Mouse (Mus musculus): ENCODE measurements around the gene Ripor2.

Gene Ripor2

DNA sequence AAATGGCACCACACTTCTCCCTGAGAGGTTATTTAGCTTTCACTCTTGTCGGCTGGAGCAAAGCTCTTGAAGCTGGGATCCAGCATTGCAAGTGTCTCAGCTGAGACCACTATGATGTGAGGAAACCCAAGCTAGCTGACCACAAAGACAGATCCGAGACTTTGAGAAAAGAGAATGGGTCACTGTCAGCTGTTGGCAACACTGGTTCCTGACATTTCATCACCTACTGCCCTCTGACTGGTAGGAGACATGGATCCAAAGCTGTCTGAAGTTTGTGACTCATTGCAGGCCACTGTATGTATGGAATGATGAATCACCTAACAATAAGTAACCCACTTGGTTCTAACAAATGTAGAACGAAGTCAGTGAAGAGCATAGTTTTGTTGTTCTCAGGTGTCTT lies 64.3 kb downstream of the Ripor2 start:
- DNase-seq (ENCODE audit: low read depth, low spot score), result no peak

DNA sequence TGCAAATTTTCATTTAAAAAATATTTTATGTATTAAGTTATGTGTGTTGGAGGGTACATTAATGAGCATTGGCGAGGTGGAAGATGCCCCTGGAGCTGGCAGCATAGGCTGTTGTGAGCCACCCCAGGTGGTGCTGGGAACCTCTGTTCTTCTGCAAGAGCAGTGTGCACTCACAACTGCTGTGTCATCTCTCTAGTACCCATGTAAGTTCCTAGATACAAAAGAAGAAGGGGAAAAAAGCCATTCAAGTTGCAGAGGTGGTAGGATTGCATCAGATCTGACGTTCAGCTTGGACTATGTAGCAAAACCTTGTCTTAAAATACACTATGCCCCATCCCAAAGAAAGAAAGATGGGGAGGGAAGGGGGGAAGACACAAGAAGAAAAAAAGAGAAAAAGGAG lies 65.5 kb downstream of the Ripor2 start:
- DNase-seq (ENCODE audit: low read depth, low spot score), result no peak

DNA sequence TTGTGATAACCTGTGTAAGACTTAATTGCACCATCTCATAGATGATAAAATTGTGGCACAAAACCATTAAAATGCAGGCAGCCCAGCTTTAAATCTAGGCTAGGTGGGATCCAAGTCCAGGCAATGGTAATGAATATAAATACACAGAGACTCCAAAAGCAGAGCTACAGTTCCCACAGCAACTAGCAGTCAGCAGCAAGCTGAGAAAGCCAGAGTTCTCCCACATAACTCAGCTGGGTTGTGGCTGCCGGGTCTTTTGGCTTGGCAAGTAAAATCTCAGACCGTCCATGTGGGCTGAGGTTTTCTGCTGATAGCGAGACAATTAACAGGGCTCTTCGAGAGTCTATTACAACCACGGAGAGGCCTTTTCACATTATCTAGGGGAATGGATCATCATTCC lies 66.0 kb downstream of the Ripor2 start:
- no peak for DNase-seq (ENCODE audit: low read depth, low spot score)

DNA sequence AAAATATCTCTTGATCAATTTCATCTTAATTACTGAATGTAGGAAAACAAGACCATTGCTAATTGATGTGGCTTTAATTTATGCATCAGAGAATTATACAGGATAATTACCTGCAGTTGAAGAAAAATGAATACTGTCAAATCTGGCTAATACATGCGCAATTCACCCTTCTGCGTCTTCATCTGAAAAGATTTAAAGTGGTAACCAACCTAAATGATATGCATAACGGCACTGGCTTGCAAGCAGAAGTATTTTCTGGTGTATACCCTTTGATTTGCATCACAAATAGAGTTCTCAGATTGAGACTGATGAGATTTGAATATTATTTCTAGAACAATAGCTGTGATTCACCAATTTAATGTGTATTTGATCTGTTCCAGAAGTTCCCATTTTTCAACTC lies 66.7 kb downstream of the Ripor2 start:
- DNase-seq (ENCODE audit: low read depth, low spot score), result no peak

DNA sequence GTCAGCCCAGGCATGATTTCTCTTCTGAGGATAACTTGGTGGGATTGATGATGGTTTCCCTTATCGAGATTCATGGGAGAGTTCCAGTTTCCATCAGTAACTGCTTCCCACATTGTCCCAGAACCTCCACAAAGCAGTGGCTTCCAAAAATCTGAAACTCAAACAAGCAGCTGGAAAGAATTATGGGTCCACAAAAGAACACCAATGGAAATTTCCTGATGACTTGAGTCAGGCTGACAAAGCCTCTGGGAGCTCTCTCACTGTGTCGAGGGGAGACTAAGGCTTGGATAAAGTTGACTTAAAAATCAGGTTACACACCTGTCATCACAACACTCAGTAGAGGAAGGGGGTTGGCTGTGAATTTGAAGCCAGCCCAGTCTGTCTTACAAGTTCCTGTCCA lies 67.1 kb downstream of the Ripor2 start:
- no peak for DNase-seq (ENCODE audit: low read depth, low spot score)

DNA sequence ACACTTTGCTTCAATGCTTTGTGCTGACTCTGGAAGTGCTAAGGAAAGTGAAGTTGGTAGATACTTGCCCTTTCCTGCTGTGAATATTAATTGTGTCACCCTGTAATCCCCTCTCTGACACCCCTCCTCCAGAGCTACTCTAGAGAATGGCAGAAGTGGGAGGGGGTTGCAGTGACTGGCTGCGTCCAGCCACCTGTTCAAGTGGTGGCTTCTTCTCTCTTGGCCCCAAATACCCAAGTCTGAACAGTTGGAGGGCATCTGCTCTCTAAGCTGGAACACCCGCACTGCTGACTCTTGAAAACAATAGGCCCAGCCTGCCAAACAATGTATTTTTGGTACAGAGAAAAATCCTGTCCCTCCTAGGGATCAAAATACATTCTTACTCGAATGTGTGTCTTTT lies 69.0 kb downstream of the Ripor2 start:
- no peak for DNase-seq (ENCODE audit: low read depth, low spot score)

DNA sequence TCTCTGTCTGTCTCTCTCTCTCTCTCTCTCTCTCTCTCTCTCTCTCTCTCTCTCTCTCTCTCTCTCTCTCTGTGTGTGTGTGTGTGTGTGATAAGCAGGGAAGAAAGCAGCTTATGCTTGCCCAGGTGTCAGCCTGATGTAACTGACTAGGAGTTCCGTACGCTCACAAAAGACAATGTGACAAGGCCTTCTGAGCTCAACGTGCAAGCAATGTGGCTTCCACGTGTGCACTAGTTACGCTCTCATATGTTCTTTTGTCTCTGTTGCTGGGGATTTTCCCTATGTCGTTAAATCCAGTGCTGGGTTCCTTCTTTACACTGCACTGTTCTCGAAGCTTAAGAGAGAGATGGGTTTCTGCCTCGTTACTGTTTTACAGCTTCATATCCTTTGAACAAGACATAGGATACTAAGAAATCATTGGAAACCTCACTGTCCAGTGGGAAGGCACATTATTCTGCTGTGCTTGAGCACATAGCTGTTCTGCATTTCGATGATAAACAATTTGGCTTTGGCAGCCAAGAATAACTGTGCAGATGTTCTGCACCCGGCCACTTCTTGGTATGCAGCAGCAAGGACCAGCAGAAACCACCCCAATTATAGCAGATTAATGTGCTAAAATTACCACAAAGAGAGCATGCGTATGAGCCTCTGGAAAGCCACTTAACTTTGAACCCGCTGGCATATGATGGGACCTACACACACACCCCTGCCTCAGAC lies 73.1 kb downstream of the Ripor2 start:
- peak; percentile 54 for DNase-seq (ENCODE audit: low read depth, low spot score)

DNA sequence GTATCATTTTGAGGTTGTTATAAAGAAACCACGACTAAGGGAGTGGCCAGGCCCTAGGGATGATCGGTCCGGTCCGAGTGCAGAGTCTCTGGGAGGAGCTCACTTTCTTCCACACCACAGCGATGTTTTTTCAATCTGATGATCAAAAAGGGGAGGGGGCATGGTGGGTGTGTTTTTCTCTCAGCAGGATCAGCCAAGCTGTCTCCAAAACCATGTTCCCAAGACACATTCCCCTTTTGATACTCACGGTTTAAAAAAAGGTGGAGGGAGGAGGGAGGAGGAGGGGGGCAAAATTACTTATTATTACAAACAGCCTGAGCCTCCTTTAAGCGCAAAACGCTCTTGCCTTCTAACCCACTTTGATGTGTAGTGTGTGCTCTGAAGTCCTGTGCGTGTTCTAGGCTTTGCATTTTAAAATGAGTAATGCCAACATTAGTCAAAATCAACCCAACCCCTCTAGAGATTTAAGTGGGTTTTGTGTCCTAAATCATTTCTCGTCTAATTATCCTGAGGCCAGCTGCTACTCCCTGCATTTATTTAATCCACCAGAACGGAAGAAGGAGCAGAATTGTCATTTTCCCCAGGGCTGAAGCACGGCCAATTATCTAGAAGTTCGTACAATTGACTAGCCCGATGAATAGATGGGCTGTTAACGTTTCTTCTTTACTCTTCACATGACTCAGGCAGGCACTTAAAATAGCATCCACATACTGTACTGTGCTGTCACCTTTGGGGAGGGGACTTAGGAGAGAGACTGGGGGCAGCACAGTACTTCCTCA lies 74.9 kb downstream of the Ripor2 start:
- no peak for DNase-seq (ENCODE audit: low read depth, low spot score)

DNA sequence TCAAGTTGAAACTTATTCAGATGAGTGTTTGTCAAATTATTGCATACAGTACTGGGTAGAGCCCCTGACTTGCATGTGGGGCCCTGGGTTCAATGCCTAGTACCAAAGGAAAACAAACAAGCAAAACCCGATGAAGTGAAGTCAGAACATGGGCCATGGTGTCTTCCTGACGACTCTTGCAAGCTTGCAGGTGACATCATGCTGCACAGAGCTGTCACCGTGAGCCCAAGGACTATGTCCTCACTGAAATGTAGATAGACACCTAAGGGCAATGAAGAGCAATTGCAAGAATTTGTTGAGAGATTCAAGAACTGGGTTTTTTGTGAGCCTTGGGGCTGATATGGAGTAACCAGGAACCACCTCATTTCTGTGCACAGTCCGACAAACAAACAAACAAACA lies 84.8 kb downstream of the Ripor2 start:
- DNase-seq (ENCODE audit: low read depth, low spot score), result peak; percentile 56

DNA sequence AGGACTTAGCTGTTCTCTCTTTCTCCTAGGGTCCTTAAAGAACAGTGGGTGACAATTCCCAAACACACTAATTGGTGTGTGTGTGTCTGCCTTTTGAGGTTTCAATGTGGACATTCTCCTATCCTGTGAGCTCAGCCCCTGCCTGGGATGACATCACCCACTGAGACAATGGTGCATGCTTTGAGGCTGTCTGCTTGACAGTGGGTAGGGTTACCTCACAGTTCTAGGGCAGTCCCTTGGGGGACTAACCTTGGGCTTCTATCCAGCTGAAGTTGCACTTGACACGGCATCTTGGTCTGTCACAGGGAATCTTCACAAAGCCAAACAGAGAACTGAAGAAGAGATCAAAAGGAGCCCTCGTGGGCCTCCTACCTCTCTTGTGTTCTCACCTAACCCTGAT lies 86.6 kb downstream of the Ripor2 start:
- no peak for DNase-seq (ENCODE audit: low read depth, low spot score)

DNA sequence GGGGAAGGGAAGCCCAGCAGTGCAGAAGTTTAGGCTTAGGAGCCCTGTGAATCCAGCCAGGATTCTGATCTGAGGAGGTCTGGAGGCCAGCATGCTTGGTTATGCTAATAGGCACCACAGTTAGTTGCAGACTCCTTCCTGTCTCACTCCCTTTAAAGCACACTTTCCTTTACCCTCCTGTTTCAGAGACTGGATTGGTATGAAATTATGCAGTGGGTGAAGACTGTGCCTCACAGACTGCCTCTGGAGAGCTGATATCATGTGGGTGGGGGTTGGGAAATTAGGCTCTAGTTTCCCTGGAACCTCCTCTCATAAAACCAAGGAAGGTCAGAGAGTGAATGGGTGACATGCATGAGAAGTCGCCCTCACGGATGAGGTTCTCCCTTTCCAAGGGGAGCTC lies 88.7 kb downstream of the Ripor2 start:
- no peak for DNase-seq (ENCODE audit: low read depth, low spot score)

DNA sequence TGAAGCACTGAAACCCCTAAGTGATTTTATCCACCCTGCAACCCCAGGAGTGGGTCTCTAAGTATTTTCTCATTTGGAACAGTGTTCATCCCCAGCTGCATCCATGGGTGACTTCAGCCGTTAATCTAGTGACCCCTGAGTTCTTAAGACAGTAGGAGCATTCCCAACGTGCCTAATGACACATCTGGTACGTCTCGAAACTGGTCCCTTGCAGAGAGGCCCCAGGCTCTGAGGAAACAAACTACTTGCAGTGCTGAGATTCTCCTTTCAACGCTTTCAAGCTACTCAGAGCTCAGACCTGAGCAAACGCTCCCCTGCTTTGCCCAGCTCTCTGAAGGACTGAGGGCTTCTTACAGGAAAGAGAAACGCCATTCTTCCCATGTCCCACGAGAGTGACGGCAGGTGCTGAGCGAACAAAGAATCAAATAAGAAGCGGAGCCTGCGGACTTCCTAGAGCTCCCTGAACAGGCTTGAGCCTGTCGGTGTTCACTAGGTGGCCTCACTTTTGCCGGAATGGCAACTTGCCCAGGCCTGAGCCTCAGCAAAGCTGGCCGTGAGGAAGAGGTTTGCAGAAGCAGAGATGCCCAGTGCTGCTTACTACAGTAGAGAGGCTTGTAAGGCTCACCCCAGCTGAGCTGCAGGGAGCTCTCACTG lies 97.2 kb downstream of the Ripor2 start:
- DNase-seq (ENCODE audit: low read depth, low spot score), result no peak

DNA sequence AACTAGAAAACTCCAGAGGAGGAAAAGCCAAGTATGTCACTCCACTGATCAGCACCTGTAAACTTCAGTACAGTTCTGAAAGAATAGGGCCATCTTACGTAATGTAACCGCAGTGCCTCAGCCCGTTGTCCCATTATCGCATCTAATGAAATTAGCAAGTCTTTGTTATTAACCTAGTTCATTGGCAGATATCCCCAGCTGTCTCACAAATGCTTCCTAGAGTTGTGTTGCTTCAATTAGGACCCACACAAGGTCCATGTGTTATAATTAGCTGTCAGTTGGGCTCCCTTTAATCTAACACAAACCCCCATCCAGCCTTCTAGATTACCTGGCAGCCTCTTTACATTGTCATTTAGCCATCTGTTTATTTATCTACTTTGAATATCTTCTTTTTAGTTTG lies 99.0 kb downstream of the Ripor2 start:
- no peak for DNase-seq (ENCODE audit: low read depth, low spot score)

DNA sequence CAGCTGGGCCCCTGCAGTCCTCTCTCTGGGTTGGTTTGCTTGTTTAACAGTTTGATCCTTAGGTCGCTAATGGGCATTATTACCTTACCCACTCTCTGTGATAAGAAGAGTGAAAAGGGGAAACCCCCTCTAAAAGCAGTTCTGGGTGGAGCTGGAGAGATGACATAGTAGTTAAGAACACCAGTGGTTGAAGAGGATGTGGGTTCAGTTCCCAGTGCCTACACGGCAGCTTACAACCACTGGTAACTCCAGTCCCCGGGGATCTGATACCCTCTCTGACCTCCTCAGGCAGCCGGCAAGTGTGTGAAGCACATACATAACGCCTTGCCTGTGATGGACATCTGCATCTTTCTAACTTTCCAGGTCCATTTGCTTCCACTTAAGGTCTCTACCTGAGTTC lies 100.4 kb downstream of the Ripor2 start:
- peak; percentile 74 for DNase-seq (ENCODE audit: low read depth, low spot score)

DNA sequence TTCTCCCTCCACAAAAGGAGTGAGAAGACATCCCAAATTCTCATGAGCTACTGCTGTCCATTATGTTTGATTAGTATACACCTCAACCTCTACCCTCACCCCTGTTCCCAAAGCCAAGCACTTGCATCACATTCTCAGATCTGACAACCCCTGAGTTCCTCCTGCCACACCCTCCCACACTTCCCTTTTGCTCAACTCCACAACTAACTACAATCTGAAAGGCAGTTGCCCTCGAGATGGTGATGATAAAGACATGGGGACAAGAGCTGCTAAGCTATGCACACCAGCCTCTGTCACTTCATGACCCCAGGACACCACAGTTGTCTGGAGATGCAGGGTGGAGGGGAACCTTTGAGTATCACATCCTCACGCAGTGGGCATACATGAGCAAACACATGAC lies 102.5 kb downstream of the Ripor2 start:
- peak; percentile 20 for DNase-seq (ENCODE audit: low read depth, low spot score)

DNA sequence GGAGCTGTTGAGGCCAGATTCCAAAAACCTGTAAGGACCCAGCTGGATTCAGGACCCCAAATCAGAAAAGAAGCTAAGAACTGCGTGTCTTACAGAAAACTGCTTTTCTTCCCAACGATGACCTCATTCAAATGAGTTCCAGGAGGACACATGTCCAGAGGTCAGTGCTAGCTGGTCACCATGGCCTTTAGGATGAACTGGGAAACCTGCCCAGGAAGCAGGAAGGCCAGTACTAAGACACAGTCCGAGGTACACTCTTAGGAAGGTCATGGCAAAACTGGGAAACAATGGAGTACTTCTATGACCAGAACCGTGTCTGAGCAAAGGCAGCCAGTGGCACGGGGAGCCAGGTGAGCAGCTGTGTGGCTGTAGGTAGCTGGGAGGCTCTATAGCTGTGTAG lies 103.9 kb downstream of the Ripor2 start:
- DNase-seq (ENCODE audit: low read depth, low spot score), result no peak

DNA sequence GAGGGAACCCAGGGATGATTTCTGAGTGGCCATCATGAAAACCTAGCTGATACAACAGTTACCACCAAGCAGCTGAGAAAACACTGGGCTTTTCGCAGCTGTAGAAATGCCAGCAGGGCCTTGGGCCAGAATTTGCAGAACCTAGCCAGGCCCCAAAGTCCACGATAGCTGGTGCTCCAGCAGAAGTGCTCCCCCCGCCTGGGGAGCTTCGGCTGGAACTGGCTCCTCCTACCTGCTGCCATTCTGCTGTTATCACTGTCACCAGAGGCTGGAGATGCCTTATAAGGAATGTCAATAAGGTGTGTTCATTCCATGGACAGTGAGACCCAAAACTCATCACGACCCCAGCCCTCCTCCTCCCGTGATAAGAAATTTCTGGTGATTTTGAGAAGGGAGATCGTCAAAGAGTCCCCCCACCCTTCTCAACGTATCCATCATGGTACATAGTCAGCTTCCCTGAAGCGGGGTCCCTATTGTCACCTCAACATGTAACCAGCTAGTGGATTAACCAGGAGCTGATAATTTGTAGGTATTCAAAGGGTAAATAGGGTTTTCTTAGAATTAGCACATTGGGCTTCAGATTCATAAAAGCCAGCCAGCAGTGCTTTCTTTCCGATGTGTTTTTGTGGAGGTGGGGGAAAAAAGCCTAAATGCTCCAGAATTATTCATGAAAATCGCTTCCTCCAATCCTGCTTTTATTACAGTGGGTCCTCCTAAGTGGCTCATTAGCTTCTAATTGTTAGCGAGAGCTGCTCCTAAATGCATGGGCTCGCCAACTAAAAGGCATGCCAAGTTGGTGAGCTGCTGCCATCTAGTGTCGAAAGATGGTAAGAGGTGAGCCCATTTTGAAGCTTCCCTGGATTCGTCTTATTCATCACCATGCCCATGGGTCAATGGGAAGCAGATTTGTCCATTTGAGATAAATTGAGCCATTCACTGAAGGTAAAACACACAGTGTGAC lies 105.0 kb downstream of the Ripor2 start:
- DNase-seq (ENCODE audit: low read depth, low spot score), result peak; percentile 88

DNA sequence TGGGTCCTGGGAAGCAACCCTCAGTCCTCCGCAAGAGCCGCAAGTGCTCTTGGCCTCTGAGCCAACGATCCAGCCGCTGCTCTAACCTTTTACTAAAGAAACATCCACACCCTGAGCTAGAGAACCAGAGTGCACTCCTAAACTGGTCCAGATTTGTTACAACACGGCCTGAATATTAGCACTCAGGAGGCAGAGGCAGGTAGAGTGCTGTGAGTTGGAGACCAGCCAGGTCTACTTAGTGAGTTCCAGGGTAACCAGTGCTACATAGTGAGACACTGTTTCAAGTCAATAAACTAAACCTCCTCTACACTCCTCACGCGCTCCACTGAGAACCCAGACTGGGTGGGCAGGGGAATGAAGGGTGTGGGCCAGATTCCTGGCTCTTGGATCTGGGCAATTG lies 111.3 kb downstream of the Ripor2 start:
- no peak for DNase-seq (ENCODE audit: low read depth, low spot score)

DNA sequence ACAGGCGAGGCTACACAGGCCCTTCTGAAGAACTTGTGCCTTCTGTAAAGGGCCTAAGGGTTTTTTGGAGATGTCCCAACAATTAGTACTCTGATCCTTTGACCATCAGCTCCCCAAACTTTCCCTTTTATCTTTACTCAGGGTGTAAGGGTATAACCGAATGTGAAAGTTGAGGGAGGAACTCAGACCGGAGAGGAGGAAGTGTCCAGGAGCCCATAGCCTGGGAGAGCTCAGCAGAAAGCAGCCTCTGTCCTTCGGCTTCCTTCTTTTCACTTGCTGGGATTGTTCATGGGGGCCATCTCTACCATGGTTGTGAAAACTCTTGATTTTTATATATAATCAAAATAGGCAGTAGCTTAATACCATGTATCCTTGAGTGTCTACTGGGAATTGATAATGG lies 116.8 kb downstream of the Ripor2 start:
- DNase-seq (ENCODE audit: low read depth, low spot score), result no peak

DNA sequence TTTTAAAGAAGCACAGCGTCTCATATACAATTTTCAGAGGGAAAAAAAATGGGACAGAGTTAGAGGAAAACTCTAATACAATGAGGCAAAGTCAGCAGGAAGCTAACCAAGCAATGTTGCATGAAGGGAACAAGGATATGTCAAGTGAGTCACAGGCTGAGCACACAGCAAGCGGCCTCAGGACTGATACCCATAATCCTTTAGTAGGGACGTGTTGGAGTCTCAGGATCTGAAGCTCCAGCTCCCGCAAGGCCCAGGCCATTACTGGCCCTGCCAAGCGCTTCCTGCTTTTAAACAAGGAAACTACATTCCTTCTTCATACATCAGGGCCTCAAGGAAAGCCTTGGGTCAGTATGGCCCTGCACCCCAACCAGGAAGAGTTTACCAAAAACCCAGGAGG lies 120.1 kb downstream of the Ripor2 start:
- DNase-seq (ENCODE audit: low read depth, low spot score), result no peak

DNA sequence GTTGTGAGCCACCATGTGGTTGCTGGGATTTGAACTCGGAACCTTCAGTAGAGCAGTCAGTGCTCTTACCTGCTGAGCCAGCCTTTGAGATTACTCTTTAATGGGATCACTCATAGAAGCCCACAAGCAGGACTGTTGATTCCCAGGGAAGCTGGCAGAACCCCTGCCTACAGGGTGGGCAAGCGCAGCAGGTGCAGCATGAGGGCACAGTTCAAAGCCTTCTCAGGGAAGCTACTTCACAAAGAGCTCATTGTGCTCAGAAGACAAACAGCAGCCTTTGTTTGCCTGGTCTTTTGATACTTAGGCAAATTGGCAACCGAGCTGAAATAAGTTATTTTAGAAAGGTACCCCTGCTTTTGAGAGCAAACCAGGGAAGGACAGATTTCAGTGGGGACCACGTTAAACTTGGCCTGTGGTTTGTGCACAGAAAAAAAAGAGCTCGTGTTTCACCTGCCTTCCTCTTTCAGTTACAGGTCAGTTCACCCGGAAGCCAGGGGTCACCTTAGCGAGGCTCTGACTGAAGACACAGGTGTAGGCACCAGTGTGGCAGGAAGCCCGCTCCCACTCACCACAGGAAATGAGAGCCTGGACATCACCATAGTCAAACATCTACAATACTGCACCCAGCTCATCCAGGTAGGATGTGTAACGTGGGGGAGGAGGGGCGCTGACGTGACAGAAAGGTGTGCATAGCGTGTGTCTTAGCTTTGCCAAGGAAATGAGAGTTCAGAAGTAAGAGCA lies 127.8 kb downstream of the Ripor2 start:
- DNase-seq (ENCODE audit: low read depth, low spot score), result no peak
